Mouse (Mus musculus): ENCODE measurements around the gene Nme1. TPM values are rescaled to one million over a fixed set of nuclear protein-coding genes. Genes with fewer than 3 reads are reported as not detected.
"Not testable (repeated sequence)": the region's sequence is repeated elsewhere in the genome, so short reads cannot be mapped to it uniquely, and the experiment has no call there.

Gene Nme1
- total RNA-seq, 2 experiments from 2014 or later = 223 to 319 TPM

- no peak for ATAC-seq (replicated peaks; ENCODE audit: low FRiP score, low TSS enrichment, poor library complexity, severe bottlenecking)
These were observed 850 bp upstream of the Nme1 start for GRCm38 (mm10) chr11:93969171-93969570.

- ATAC-seq (replicated peaks; ENCODE audit: low FRiP score, low TSS enrichment, poor library complexity, severe bottlenecking) = no peak
These were observed 467 bp upstream of the Nme1 start for GRCm38 (mm10) chr11:93968848-93969128.

DNA sequence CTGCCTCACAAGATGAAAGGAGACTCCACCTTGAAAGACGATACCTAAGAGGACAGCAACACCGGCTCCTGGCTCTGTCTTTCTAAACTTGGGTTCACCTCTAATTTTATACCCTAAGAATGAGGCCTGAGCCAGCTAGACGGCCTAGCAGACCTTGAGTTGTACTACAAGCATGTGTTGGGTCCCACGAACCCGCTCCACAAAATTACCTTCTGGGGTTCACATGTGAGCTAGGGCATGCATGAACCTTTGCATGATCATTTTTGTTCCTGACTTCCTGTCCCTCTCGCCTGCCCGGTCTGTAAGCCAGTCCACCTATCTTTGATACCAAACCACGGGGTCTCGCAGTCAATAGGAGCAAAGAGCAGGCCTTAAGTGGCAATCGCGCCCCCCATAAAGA, 940 bp downstream of the Nme1 start:
- ATAC-seq (replicated peaks; ENCODE audit: low FRiP score, low TSS enrichment, poor library complexity, severe bottlenecking) = no peak

- ATAC-seq (replicated peaks; ENCODE audit: low FRiP score, low TSS enrichment, poor library complexity, severe bottlenecking) = no peak
These were observed 2.9 kb downstream of the Nme1 start for GRCm38 (mm10) chr11:93965391-93965790.

GRCm38 (mm10) chr11:93963013-93963412, 5.3 kb downstream of the Nme1 start:
- ATAC-seq (replicated peaks; ENCODE audit: low FRiP score, low TSS enrichment, poor library complexity, severe bottlenecking) = no peak

- no peak for ATAC-seq (replicated peaks; ENCODE audit: low FRiP score, low TSS enrichment, poor library complexity, severe bottlenecking)
These were observed 6.8 kb downstream of the Nme1 start for GRCm38 (mm10) chr11:93961482-93961881.

DNA sequence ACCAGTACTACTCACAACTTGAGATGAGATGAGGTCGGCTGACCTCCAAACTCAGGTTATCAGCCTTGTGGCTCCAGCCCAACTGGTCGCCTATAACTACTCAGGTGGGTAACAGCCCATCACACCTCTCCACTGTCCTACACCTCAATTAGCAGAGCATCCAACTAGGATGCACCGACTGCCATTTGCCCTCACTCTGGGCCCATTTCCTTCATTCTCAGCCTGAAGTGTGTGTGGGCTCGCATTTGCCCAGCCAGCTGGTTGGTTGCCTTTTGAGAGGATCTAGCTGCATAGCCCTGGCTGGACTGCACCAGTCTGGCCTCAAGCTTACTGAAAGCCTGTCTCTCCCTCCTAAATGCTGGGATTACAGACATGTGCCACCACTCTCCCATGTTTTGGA, 10.6 kb downstream of the Nme1 start:
- ATAC-seq (replicated peaks; ENCODE audit: low FRiP score, low TSS enrichment, poor library complexity, severe bottlenecking) = no peak

- ATAC-seq (replicated peaks; ENCODE audit: low FRiP score, low TSS enrichment, poor library complexity, severe bottlenecking) = no peak
These were observed 11.2 kb downstream of the Nme1 start for GRCm38 (mm10) chr11:93957031-93957555.

- ATAC-seq (replicated peaks; ENCODE audit: low FRiP score, low TSS enrichment, poor library complexity, severe bottlenecking) = 0 out of 2 replicates have a peak, but pooled peaks have one; percentile 2
These were observed 12.2 kb downstream of the Nme1 start, which contains the start of gene Nme2 for GRCm38 (mm10) chr11:93956159-93956558. Nme2 (minus strand) TSS chr11:93956259.

DNA sequence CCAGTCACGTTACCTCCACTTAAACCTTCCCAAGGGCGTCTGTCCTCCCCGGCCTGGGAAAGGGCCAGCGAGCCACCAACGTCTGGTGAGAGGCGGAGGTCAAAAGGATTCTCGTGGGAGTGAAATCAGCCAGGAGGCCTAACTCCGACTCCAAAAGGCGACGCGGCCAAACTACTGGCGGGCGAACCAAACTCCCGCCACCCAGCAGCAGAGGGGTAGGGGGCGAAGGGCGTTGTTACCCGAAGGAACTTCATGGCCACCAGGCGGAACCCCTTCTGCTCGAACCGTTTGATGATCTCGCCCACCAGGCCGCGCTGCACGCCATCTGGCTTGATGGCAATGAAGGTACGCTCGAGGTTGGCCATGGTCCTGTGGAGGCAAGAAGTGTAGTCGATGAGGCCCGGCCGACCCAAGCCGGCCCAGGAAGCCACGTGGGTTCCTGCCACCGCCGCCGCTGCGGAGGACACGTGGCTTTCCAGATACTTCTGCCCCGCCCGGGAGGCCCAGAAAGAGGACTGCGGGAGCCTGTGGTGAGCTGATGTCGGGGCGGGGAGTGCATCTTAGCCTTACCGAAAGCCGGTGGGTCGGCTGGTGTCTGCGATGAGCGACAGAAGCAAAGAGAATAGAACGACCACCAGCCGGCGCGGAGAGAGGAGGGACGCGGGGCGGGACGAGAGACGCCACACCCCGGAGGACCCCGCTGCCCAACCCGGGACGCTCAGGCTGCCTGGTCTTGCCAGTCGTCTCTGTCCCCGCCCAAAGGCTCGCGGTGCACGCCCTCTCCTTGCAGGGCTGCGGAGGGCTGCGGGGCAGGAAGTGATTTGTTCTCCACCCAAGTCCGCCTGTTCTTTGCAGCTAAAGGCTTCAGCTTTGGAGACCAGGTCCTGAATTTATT, 12.8 kb downstream of the Nme1 start:
- ATAC-seq (replicated peaks; ENCODE audit: low FRiP score, low TSS enrichment, poor library complexity, severe bottlenecking) = peak; percentile 95

GRCm38 (mm10) chr11:93954738-93955255, 13.5 kb downstream of the Nme1 start:
- ATAC-seq (replicated peaks; ENCODE audit: low FRiP score, low TSS enrichment, poor library complexity, severe bottlenecking) = 0 out of 2 replicates have a peak, but pooled peaks have one; percentile 9

- ATAC-seq (replicated peaks; ENCODE audit: low FRiP score, low TSS enrichment, poor library complexity, severe bottlenecking) = no peak
These were observed 15.9 kb downstream of the Nme1 start for GRCm38 (mm10) chr11:93952376-93952775.

- no peak for ATAC-seq (replicated peaks; ENCODE audit: low FRiP score, low TSS enrichment, poor library complexity, severe bottlenecking)
These were observed 18.3 kb downstream of the Nme1 start for GRCm38 (mm10) chr11:93950045-93950444.

- no peak for ATAC-seq (replicated peaks; ENCODE audit: low FRiP score, low TSS enrichment, poor library complexity, severe bottlenecking)
These were observed 19.3 kb downstream of the Nme1 start for GRCm38 (mm10) chr11:93948887-93949567.

GRCm38 (mm10) chr11:93944986-93945385, 23.3 kb downstream of the Nme1 start:
- no peak for ATAC-seq (replicated peaks; ENCODE audit: low FRiP score, low TSS enrichment, poor library complexity, severe bottlenecking)

DNA sequence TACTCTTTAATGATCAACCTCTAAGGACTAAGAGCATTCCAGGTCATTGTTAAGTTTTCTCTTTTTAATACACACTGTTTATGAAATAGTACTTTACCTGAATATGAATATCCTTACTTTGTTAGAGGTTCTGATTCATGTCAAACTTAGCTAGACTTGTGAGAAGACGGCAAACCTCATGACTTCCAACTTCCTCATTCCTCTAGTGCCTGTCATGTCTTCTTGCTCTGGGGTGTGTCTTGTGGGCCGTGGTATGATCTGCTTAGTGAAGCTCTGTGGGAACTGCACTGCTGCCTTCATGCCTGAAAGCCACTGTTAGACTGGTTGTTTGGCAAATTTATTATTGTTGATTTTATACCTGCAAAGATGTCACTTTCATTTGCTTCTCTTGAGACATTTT, 27.4 kb downstream of the Nme1 start:
- no peak for ATAC-seq (replicated peaks; ENCODE audit: low FRiP score, low TSS enrichment, poor library complexity, severe bottlenecking)

DNA sequence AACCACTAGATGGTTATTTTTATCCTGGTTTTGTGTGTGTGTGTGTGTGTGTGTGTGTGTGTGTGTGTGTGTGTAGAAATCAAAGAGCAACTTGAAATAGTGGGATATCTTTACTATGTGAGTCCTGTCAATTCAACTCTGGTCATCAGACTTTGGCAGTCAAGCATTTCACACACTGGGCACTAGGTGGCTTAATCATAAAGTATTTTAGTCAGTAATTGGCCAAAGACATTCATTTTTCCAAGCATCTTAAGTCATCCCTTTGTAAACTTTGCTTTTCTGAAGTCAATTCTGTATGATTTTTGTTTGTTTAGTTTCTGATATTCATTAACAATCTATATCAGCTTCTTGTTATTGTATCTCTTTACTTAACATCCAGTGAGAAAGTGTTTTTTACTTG, 39.2 kb downstream of the Nme1 start:
- ATAC-seq (replicated peaks; ENCODE audit: low FRiP score, low TSS enrichment, poor library complexity, severe bottlenecking) = no peak

GRCm38 (mm10) chr11:93915019-93915418, 53.3 kb downstream of the Nme1 start:
- not testable (repeated sequence) for ATAC-seq (replicated peaks; ENCODE audit: low FRiP score, low TSS enrichment, poor library complexity, severe bottlenecking)

- ATAC-seq (replicated peaks; ENCODE audit: low FRiP score, low TSS enrichment, poor library complexity, severe bottlenecking) = no peak
These were observed 56.7 kb downstream of the Nme1 start for GRCm38 (mm10) chr11:93911603-93912002.

GRCm38 (mm10) chr11:93908829-93909228, 59.5 kb downstream of the Nme1 start:
- no peak for ATAC-seq (replicated peaks; ENCODE audit: low FRiP score, low TSS enrichment, poor library complexity, severe bottlenecking)
